Mouse (Mus musculus): Measurements from ENCODE around the gene Suds3. TPM values are rescaled to one million over a fixed set of nuclear protein-coding genes. Genes with fewer than 3 reads are reported as not detected.
A peak's percentile ranks its signal among the peaks of the same experiment; 100 is the strongest.

The Suds3 gene
- polyA plus RNA-seq, 1 experiment from 2014 or later = 26.6 TPM

- H3K27me3 ChIP-seq (ENCODE audit: control insufficient read depth, insufficient read depth, low read depth, low read length) = no peaks in the 10 kb centered on the region
- H3K4me2 ChIP-seq (ENCODE audit: low read depth, low read length) = no peak overlapping the region
- WGBS (ENCODE audit: insufficient replicate concordance) = 81% methylated on average over 15 of the region's 15 CpGs
- ATAC-seq (ENCODE audit: low read depth) = no peak
- no peak overlapping the region for H3K4me3 ChIP-seq (ENCODE audit: low read depth, low read length)
- no peak overlapping the region for H3K9ac ChIP-seq (ENCODE audit: low read depth, low read length)
- H3K27ac ChIP-seq (ENCODE audit: low read length) = 0 out of 2 replicates have a peak overlapping the region, but pooled peaks have one; percentile 12
- H3K36me3 ChIP-seq (ENCODE audit: control insufficient read depth, insufficient read depth) = no peaks in the 10 kb centered on the region; the same call in 1 of the 2 replicates
- peaks cover 1% of the 10 kb centered on the region for H3K9me3 ChIP-seq (replicated peaks; ENCODE audit: control insufficient read depth, low read length)
- peaks cover 45% of the 10 kb centered on the region for H3K4me1 ChIP-seq (ENCODE audit: control insufficient read depth, low read depth, low read length)
Observed at GRCm38 (mm10) chr5:117130726-117131125, 14.8 kb upstream of the Suds3 start.

GRCm38 (mm10) chr5:117127051-117127450 is 11.1 kb upstream of the Suds3 start:
- H3K4me1 ChIP-seq (ENCODE audit: control insufficient read depth, low read depth, low read length) = peaks cover 35% of the 10 kb centered on the region
- H3K36me3 ChIP-seq (ENCODE audit: control insufficient read depth, insufficient read depth) = peaks cover 2% of the 10 kb centered on the region; the same call in 1 of the 2 replicates

GRCm38 (mm10) chr5:117125482-117126346 is 9.8 kb upstream of the Suds3 start:
- H3K4me3 ChIP-seq (ENCODE audit: low read depth, low read length) = no peak overlapping the region
- H3K4me1 ChIP-seq (ENCODE audit: control insufficient read depth, low read depth, low read length) = peaks cover 39% of the 10 kb centered on the region
- H3K27me3 ChIP-seq (ENCODE audit: control insufficient read depth, insufficient read depth, low read depth, low read length) = no peaks in the 10 kb centered on the region
- H3K4me2 ChIP-seq (ENCODE audit: low read depth, low read length) = no peak overlapping the region
- H3K36me3 ChIP-seq (ENCODE audit: control insufficient read depth, insufficient read depth) = peaks cover 2% of the 10 kb centered on the region; the same call in 1 of the 2 replicates
- H3K9ac ChIP-seq (ENCODE audit: low read depth, low read length) = no peak overlapping the region
- peak; percentile 37; the same call in 1 of the 2 replicates for ATAC-seq (ENCODE audit: low read depth)
- WGBS (ENCODE audit: insufficient replicate concordance) = 78% methylated on average over 16 of the region's 16 CpGs
- peaks cover 3% of the 10 kb centered on the region for H3K9me3 ChIP-seq (replicated peaks; ENCODE audit: control insufficient read depth, low read length)
- H3K27ac ChIP-seq (ENCODE audit: low read length) = no peak overlapping the region

More at GRCm38 (mm10) chr5:117127051-117127450, 11.1 kb upstream of the Suds3 start:
- Histone ChIP-seq H3K9ac (ENCODE audit: low read depth, low read length) (no peak overlapping the region), H3K9me3 (replicated peaks; ENCODE audit: control insufficient read depth, low read length) (peaks cover 3% of the 10 kb centered on the region), H3K27me3 (ENCODE audit: control insufficient read depth, insufficient read depth, low read depth, low read length) (no peaks in the 10 kb centered on the region), H3K4me2 (ENCODE audit: low read depth, low read length) (no peak overlapping the region), H3K4me3 (ENCODE audit: low read depth, low read length) (no peak overlapping the region), H3K27ac (ENCODE audit: low read length) (no peak overlapping the region)
- WGBS (ENCODE audit: insufficient replicate concordance) = 56% methylated on average over 4 of the region's 4 CpGs
- ATAC-seq (ENCODE audit: low read depth) = no peak

- Histone ChIP-seq H3K27ac (ENCODE audit: low read length) (no peak overlapping the region), H3K36me3 (ENCODE audit: control insufficient read depth, insufficient read depth) (peaks cover 2% of the 10 kb centered on the region; the same call in 1 of the 2 replicates), H3K9me3 (replicated peaks; ENCODE audit: control insufficient read depth, low read length) (peaks cover 3% of the 10 kb centered on the region), H3K4me3 (ENCODE audit: low read depth, low read length) (no peak overlapping the region), H3K9ac (ENCODE audit: low read depth, low read length) (no peak overlapping the region), H3K27me3 (ENCODE audit: control insufficient read depth, insufficient read depth, low read depth, low read length) (no peaks in the 10 kb centered on the region), H3K4me2 (ENCODE audit: low read depth, low read length) (no peak overlapping the region), H3K4me1 (ENCODE audit: control insufficient read depth, low read depth, low read length) (peaks cover 42% of the 10 kb centered on the region)
- no peak for ATAC-seq (ENCODE audit: low read depth)
- 69% methylated on average over 4 of the region's 4 CpGs for WGBS (ENCODE audit: insufficient replicate concordance)
Observed at GRCm38 (mm10) chr5:117123840-117124239, 7.9 kb upstream of the Suds3 start.

- peaks cover 49% of the 10 kb centered on the region for H3K4me1 ChIP-seq (ENCODE audit: control insufficient read depth, low read depth, low read length)
- ATAC-seq (ENCODE audit: low read depth) = no peak
- no peak overlapping the region for H3K4me2 ChIP-seq (ENCODE audit: low read depth, low read length)
- no peak overlapping the region; the same call in 1 of the 2 replicates for H3K27ac ChIP-seq (ENCODE audit: low read length)
- H3K36me3 ChIP-seq (ENCODE audit: control insufficient read depth, insufficient read depth) = peaks cover 2% of the 10 kb centered on the region; the same call in 1 of the 2 replicates
- no peak overlapping the region for H3K4me3 ChIP-seq (ENCODE audit: low read depth, low read length)
- no peak overlapping the region for H3K9ac ChIP-seq (ENCODE audit: low read depth, low read length)
- no peaks in the 10 kb centered on the region for H3K27me3 ChIP-seq (ENCODE audit: control insufficient read depth, insufficient read depth, low read depth, low read length)
- 55% methylated on average over 6 of the region's 6 CpGs for WGBS (ENCODE audit: insufficient replicate concordance)
- H3K9me3 ChIP-seq (replicated peaks; ENCODE audit: control insufficient read depth, low read length) = peaks cover 3% of the 10 kb centered on the region
Observed at GRCm38 (mm10) chr5:117123102-117123501, 7.2 kb upstream of the Suds3 start.

GRCm38 (mm10) chr5:117121657-117122056 is 5.7 kb upstream of the Suds3 start:
- peaks cover 57% of the 10 kb centered on the region for H3K4me1 ChIP-seq (ENCODE audit: control insufficient read depth, low read depth, low read length)
- 0 out of 2 replicates have a peak, but pooled peaks have one; percentile 3 for ATAC-seq (ENCODE audit: low read depth)
- H3K36me3 ChIP-seq (ENCODE audit: control insufficient read depth, insufficient read depth) = peaks cover 2% of the 10 kb centered on the region; the same call in 1 of the 2 replicates
- peak overlapping the region; percentile 85 for H3K4me3 ChIP-seq (ENCODE audit: low read depth, low read length)
- H3K9ac ChIP-seq (ENCODE audit: low read depth, low read length) = peak overlapping the region; percentile 88
- H3K9me3 ChIP-seq (replicated peaks; ENCODE audit: control insufficient read depth, low read length) = peaks cover 3% of the 10 kb centered on the region
- peak overlapping the region; percentile 92 for H3K4me2 ChIP-seq (ENCODE audit: low read depth, low read length)
- 14% methylated on average over 2 of the region's 2 CpGs for WGBS (ENCODE audit: insufficient replicate concordance)
- H3K27me3 ChIP-seq (ENCODE audit: control insufficient read depth, insufficient read depth, low read depth, low read length) = no peaks in the 10 kb centered on the region
- peak overlapping the region; percentile 31; the same call in 1 of the 2 replicates for H3K27ac ChIP-seq (ENCODE audit: low read length)

GRCm38 (mm10) chr5:117120489-117121466 is 4.9 kb upstream of the Suds3 start:
- Histone ChIP-seq H3K4me1 (ENCODE audit: control insufficient read depth, low read depth, low read length) (peaks cover 57% of the 10 kb centered on the region), H3K27me3 (ENCODE audit: control insufficient read depth, insufficient read depth, low read depth, low read length) (no peaks in the 10 kb centered on the region), H3K9me3 (replicated peaks; ENCODE audit: control insufficient read depth, low read length) (peaks cover 2% of the 10 kb centered on the region), H3K36me3 (ENCODE audit: control insufficient read depth, insufficient read depth) (peaks cover 2% of the 10 kb centered on the region; the same call in 1 of the 2 replicates), H3K9ac (ENCODE audit: low read depth, low read length) (peak overlapping the region; percentile 88), H3K4me2 (ENCODE audit: low read depth, low read length) (peak overlapping the region; percentile 92), H3K27ac (ENCODE audit: low read length) (peak overlapping the region; percentile 80), H3K4me3 (ENCODE audit: low read depth, low read length) (peak overlapping the region; percentile 85)
- 1% methylated on average over 40 of the region's 40 CpGs for WGBS (ENCODE audit: insufficient replicate concordance)
- no peak for ATAC-seq (ENCODE audit: low read depth)

- WGBS (ENCODE audit: insufficient replicate concordance) = under 1% methylated on average over 74 of the region's 74 CpGs
- peak within 1 kb of the TSS; percentile 88 for H3K9ac ChIP-seq (ENCODE audit: low read depth, low read length)
- 0 out of 2 replicates have a peak, but pooled peaks cover 2% of the 10 kb centered on the region for H3K36me3 ChIP-seq (ENCODE audit: control insufficient read depth, insufficient read depth)
- peak within 1 kb of the TSS; percentile 92 for H3K4me2 ChIP-seq (ENCODE audit: low read depth, low read length)
- H3K9me3 ChIP-seq (replicated peaks; ENCODE audit: control insufficient read depth, low read length) = no peaks in the 10 kb centered on the region
- H3K27me3 ChIP-seq (ENCODE audit: control insufficient read depth, insufficient read depth, low read depth, low read length) = no peaks in the 10 kb centered on the region
- H3K4me1 ChIP-seq (ENCODE audit: control insufficient read depth, low read depth, low read length) = peaks cover 53% of the 10 kb centered on the region
- H3K4me3 ChIP-seq (ENCODE audit: low read depth, low read length) = peak within 1 kb of the TSS; percentile 85
- peak; percentile 87 for ATAC-seq (ENCODE audit: low read depth)
- H3K27ac ChIP-seq (ENCODE audit: low read length) = peak within 1 kb of the TSS; percentile 92
Observed at GRCm38 (mm10) chr5:117119777-117120488, 4.0 kb upstream of the Suds3 start, which contains the start of gene Taok3. Taok3 (plus strand) TSS chr5:117120129.

Measured in liver, embryonic 16.5 days (tissue).